Mouse (Mus musculus) bone marrow macrophage, adult 2 months (primary cell): ENCODE measurements around the gene Ascl1.

Experiments
- CTCF ChIP-seq: IDR thresholded peaks from 2 replicates; pipeline ENCODE4 v1.5.1; 2012; ENCODE audit warnings: low read depth, mild to moderate bottlenecking, low read length, moderate library complexity
- POLR2A ChIP-seq: IDR thresholded peaks from 2 replicates; pipeline ENCODE4 v1.6.1; 2012; ENCODE audit warnings: mild to moderate bottlenecking, low read depth, low read length, borderline replicate concordance

GRCm38 (mm10) chr10:87491485-87492040, 1.9 kb downstream of the Ascl1 start:
- TF ChIP-seq CTCF = no peak
- no peak for TF ChIP-seq POLR2A
